Mouse (Mus musculus): Measurements from ENCODE around the gene Srgap2. TPM values are rescaled to one million over a fixed set of nuclear protein-coding genes. Genes with fewer than 3 reads are reported as not detected.

Gene Srgap2
- polyA plus RNA-seq, 1 experiment = 41.2 TPM

GRCm38 (mm10) chr1:131431456-131432246 is 95.5 kb downstream of the Srgap2 start:
- Histone ChIP-seq H3K27ac (ENCODE audit: insufficient read depth, low read length) (0 out of 2 replicates have a peak overlapping the region, but pooled peaks have one; percentile 53), H3K4me3 (ENCODE audit: insufficient read depth, low read length) (no peak overlapping the region), H3K4me1 (ENCODE audit: control insufficient read depth, insufficient read depth, low read length) (peaks cover 9% of the 10 kb centered on the region; the same call in 1 of the 2 replicates)
- no peak for TF ChIP-seq POLR2A (IDR thresholded peaks at IDR 0.05; ENCODE audit: extremely low read depth, insufficient read depth, low read length)
- no peak for TF ChIP-seq CTCF (IDR thresholded peaks at IDR 0.05; ENCODE audit: extremely low read depth, insufficient read depth, low read length)

- TF ChIP-seq POLR2A (IDR thresholded peaks at IDR 0.05; ENCODE audit: extremely low read depth, insufficient read depth, low read length) = no peak
- no peak for TF ChIP-seq CTCF (IDR thresholded peaks at IDR 0.05; ENCODE audit: extremely low read depth, insufficient read depth, low read length)
- H3K4me3 ChIP-seq (ENCODE audit: insufficient read depth, low read length) = no peak overlapping the region
- H3K27ac ChIP-seq (ENCODE audit: insufficient read depth, low read length) = no peak overlapping the region
- H3K4me1 ChIP-seq (ENCODE audit: control insufficient read depth, insufficient read depth, low read length) = peaks cover 11% of the 10 kb centered on the region; the same call in 1 of the 2 replicates
These were observed 99.9 kb downstream of the Srgap2 start for GRCm38 (mm10) chr1:131427140-131427821.

GRCm38 (mm10) chr1:131423061-131423460 is 104.1 kb downstream of the Srgap2 start:
- Histone ChIP-seq H3K4me3 (ENCODE audit: insufficient read depth, low read length) (no peak overlapping the region), H3K27ac (ENCODE audit: insufficient read depth, low read length) (no peak overlapping the region), H3K4me1 (ENCODE audit: control insufficient read depth, insufficient read depth, low read length) (peaks cover 12% of the 10 kb centered on the region)
- TF ChIP-seq POLR2A (IDR thresholded peaks at IDR 0.05; ENCODE audit: extremely low read depth, insufficient read depth, low read length) (no peak), CTCF (IDR thresholded peaks at IDR 0.05; ENCODE audit: extremely low read depth, insufficient read depth, low read length) (no peak)

- Histone ChIP-seq H3K27ac (ENCODE audit: insufficient read depth, low read length) (no peak overlapping the region), H3K4me1 (ENCODE audit: control insufficient read depth, insufficient read depth, low read length) (peaks cover 11% of the 10 kb centered on the region), H3K4me3 (ENCODE audit: insufficient read depth, low read length) (no peak overlapping the region)
- no peak for TF ChIP-seq POLR2A (IDR thresholded peaks at IDR 0.05; ENCODE audit: extremely low read depth, insufficient read depth, low read length)
- no peak for TF ChIP-seq CTCF (IDR thresholded peaks at IDR 0.05; ENCODE audit: extremely low read depth, insufficient read depth, low read length)
These were observed 106.0 kb downstream of the Srgap2 start for GRCm38 (mm10) chr1:131421113-131421512.

GRCm38 (mm10) chr1:131420660-131421059 is 106.5 kb downstream of the Srgap2 start:
- Histone ChIP-seq H3K4me1 (ENCODE audit: control insufficient read depth, insufficient read depth, low read length) (peaks cover 11% of the 10 kb centered on the region), H3K4me3 (ENCODE audit: insufficient read depth, low read length) (no peak overlapping the region), H3K27ac (ENCODE audit: insufficient read depth, low read length) (no peak overlapping the region)
- TF ChIP-seq POLR2A (IDR thresholded peaks at IDR 0.05; ENCODE audit: extremely low read depth, insufficient read depth, low read length) (no peak), CTCF (IDR thresholded peaks at IDR 0.05; ENCODE audit: extremely low read depth, insufficient read depth, low read length) (no peak)

GRCm38 (mm10) chr1:131419307-131419706 is 107.8 kb downstream of the Srgap2 start:
- no peak overlapping the region for H3K27ac ChIP-seq (ENCODE audit: insufficient read depth, low read length)
- TF ChIP-seq CTCF (IDR thresholded peaks at IDR 0.05; ENCODE audit: extremely low read depth, insufficient read depth, low read length) = no peak
- TF ChIP-seq POLR2A (IDR thresholded peaks at IDR 0.05; ENCODE audit: extremely low read depth, insufficient read depth, low read length) = no peak

GRCm38 (mm10) chr1:131417821-131418660 is 109.1 kb downstream of the Srgap2 start:
- peaks cover 10% of the 10 kb centered on the region for H3K4me1 ChIP-seq (ENCODE audit: control insufficient read depth, insufficient read depth, low read length)
- no peak overlapping the region for H3K27ac ChIP-seq (ENCODE audit: insufficient read depth, low read length)
- no peak for TF ChIP-seq CTCF (IDR thresholded peaks at IDR 0.05; ENCODE audit: extremely low read depth, insufficient read depth, low read length)
- H3K4me3 ChIP-seq (ENCODE audit: insufficient read depth, low read length) = no peak overlapping the region

More at GRCm38 (mm10) chr1:131419307-131419706, 107.8 kb downstream of the Srgap2 start:
- Histone ChIP-seq H3K4me1 (ENCODE audit: control insufficient read depth, insufficient read depth, low read length) (peaks cover 11% of the 10 kb centered on the region), H3K4me3 (ENCODE audit: insufficient read depth, low read length) (no peak overlapping the region)

- H3K4me3 ChIP-seq (ENCODE audit: insufficient read depth, low read length) = no peak overlapping the region
- H3K4me1 ChIP-seq (ENCODE audit: control insufficient read depth, insufficient read depth, low read length) = peaks cover 9% of the 10 kb centered on the region
- no peak overlapping the region; the same call in 1 of the 2 replicates for H3K27ac ChIP-seq (ENCODE audit: insufficient read depth, low read length)
- TF ChIP-seq CTCF (IDR thresholded peaks at IDR 0.05; ENCODE audit: extremely low read depth, insufficient read depth, low read length) = no peak
These were observed 109.9 kb downstream of the Srgap2 start for GRCm38 (mm10) chr1:131417059-131417750.

- H3K4me3 ChIP-seq (ENCODE audit: insufficient read depth, low read length) = no peak overlapping the region
- peaks cover 2% of the 10 kb centered on the region; the same call in 1 of the 2 replicates for H3K4me1 ChIP-seq (ENCODE audit: control insufficient read depth, insufficient read depth, low read length)
- no peak overlapping the region for H3K27ac ChIP-seq (ENCODE audit: insufficient read depth, low read length)
- no peak for TF ChIP-seq CTCF (IDR thresholded peaks at IDR 0.05; ENCODE audit: extremely low read depth, insufficient read depth, low read length)
- no peak for TF ChIP-seq POLR2A (IDR thresholded peaks at IDR 0.05; ENCODE audit: extremely low read depth, insufficient read depth, low read length)
These were observed 123.6 kb downstream of the Srgap2 start for GRCm38 (mm10) chr1:131403567-131403966.

Data from cortical plate, adult 2 months (tissue).